Mouse (Mus musculus): ENCODE results near the gene Dbn1. TPM values are rescaled to one million over a fixed set of nuclear protein-coding genes. Genes with fewer than 3 reads are reported as not detected.

Gene Dbn1
- total and polyA plus RNA-seq, 3 experiments, result 4.8 to 10.4 (median 9.3) TPM

- no peak overlapping the region for H3K9ac ChIP-seq (ENCODE audit: low read depth, low read length)
- peaks cover 6% of the 10 kb centered on the region; the same call in 1 of the 2 replicates for H3K36me3 ChIP-seq (ENCODE audit: control insufficient read depth, insufficient read depth, low read length)
- WGBS, result 81% methylated on average over 17 of the region's 17 CpGs
- DNase-seq, result peak; percentile 49 to 68
- peaks cover 3% of the 10 kb centered on the region for H3K79me2 ChIP-seq (replicated peaks; ENCODE audit: control insufficient read depth, insufficient read depth, low read length)
- TF ChIP-seq EP300 (IDR thresholded peaks at IDR 0.05; ENCODE audit: insufficient read depth, low read depth, low read length), result no peak
- TF ChIP-seq CTCF (IDR thresholded peaks at IDR 0.05), result peak; percentile 53
- peak overlapping the region; percentile 74 for H3K27ac ChIP-seq
- no peak overlapping the region for H3K4me3 ChIP-seq
- H3K4me1 ChIP-seq (ENCODE audit: control insufficient read depth, insufficient read depth, low read length), result peaks cover 23% of the 10 kb centered on the region
- no peaks in the 10 kb centered on the region for H3K27me3 ChIP-seq (ENCODE audit: control insufficient read depth, insufficient read depth, low read length)
- intact Hi-C loops (cut with DNase I), result loop anchor here (2.0 kb wide), 1 partner anchor 63 kb away; the partner anchor contains the start of gene Pdlim7
These were observed 38.1 kb downstream of the Dbn1 start for GRCm38 (mm10) chr13:55449679-55450441.

GRCm38 (mm10) chr13:55449205-55449604 lies 38.7 kb downstream of the Dbn1 start:
- peaks cover 23% of the 10 kb centered on the region for H3K4me1 ChIP-seq (ENCODE audit: control insufficient read depth, insufficient read depth, low read length)
- 87% methylated on average over 9 of the region's 9 CpGs for WGBS
- H3K27me3 ChIP-seq (ENCODE audit: control insufficient read depth, insufficient read depth, low read length), result no peaks in the 10 kb centered on the region
- DNase-seq, result no peak
- no peak overlapping the region for H3K9ac ChIP-seq (ENCODE audit: low read depth, low read length)
- H3K36me3 ChIP-seq (ENCODE audit: control insufficient read depth, insufficient read depth, low read length), result peaks cover 6% of the 10 kb centered on the region; the same call in 1 of the 2 replicates
- peaks cover 3% of the 10 kb centered on the region for H3K79me2 ChIP-seq (replicated peaks; ENCODE audit: control insufficient read depth, insufficient read depth, low read length)
- no peak overlapping the region for H3K4me3 ChIP-seq
- no peak for TF ChIP-seq POLR2A (IDR thresholded peaks at IDR 0.05; ENCODE audit: insufficient read depth, low read depth, low read length)
- TF ChIP-seq EP300 (IDR thresholded peaks at IDR 0.05; ENCODE audit: insufficient read depth, low read depth, low read length), result no peak
- TF ChIP-seq CTCF (IDR thresholded peaks at IDR 0.05), result no peak
- intact Hi-C loops (cut with DNase I), result loop anchor here (2.0 kb wide), 1 partner anchor 64 kb away; the partner anchor contains the start of gene Pdlim7
- H3K27ac ChIP-seq, result no peak overlapping the region

GRCm38 (mm10) chr13:55448131-55448530 lies 39.8 kb downstream of the Dbn1 start:
- Histone ChIP-seq H3K4me1 (ENCODE audit: control insufficient read depth, insufficient read depth, low read length) (peaks cover 23% of the 10 kb centered on the region), H3K27ac (no peak overlapping the region), H3K27me3 (ENCODE audit: control insufficient read depth, insufficient read depth, low read length) (no peaks in the 10 kb centered on the region), H3K36me3 (ENCODE audit: control insufficient read depth, insufficient read depth, low read length) (peaks cover 6% of the 10 kb centered on the region; the same call in 1 of the 2 replicates), H3K4me3 (no peak overlapping the region), H3K79me2 (replicated peaks; ENCODE audit: control insufficient read depth, insufficient read depth, low read length) (peaks cover 3% of the 10 kb centered on the region), H3K9ac (ENCODE audit: low read depth, low read length) (no peak overlapping the region)
- no peak for DNase-seq
- TF ChIP-seq POLR2A (IDR thresholded peaks at IDR 0.05; ENCODE audit: insufficient read depth, low read depth, low read length) (no peak), EP300 (IDR thresholded peaks at IDR 0.05; ENCODE audit: insufficient read depth, low read depth, low read length) (no peak), CTCF (IDR thresholded peaks at IDR 0.05) (no peak)
- WGBS, result 83% methylated on average over 5 of the region's 5 CpGs
- intact Hi-C loops (cut with DNase I), result loop anchor here (2.0 kb wide), 1 partner anchor 65 kb away; the partner anchor contains the start of gene Pdlim7

- no peaks in the 10 kb centered on the region for H3K27me3 ChIP-seq (ENCODE audit: control insufficient read depth, insufficient read depth, low read length)
- H3K4me1 ChIP-seq (ENCODE audit: control insufficient read depth, insufficient read depth, low read length), result peaks cover 23% of the 10 kb centered on the region
- H3K36me3 ChIP-seq (ENCODE audit: control insufficient read depth, insufficient read depth, low read length), result peaks cover 6% of the 10 kb centered on the region; the same call in 1 of the 2 replicates
- DNase-seq, result peak in 1 of 2 experiments; percentile 56
- H3K4me3 ChIP-seq, result no peak overlapping the region
- TF ChIP-seq EP300 (IDR thresholded peaks at IDR 0.05; ENCODE audit: insufficient read depth, low read depth, low read length), result no peak
- TF ChIP-seq POLR2A (IDR thresholded peaks at IDR 0.05; ENCODE audit: insufficient read depth, low read depth, low read length), result no peak
- TF ChIP-seq CTCF (IDR thresholded peaks at IDR 0.05), result no peak
- H3K27ac ChIP-seq, result no peak overlapping the region; the same call in 1 of the 2 replicates
- 23% methylated on average over 3 of the region's 3 CpGs for WGBS
- peak overlapping the region; percentile 34; the same call in 1 of the 2 replicates for H3K9ac ChIP-seq (ENCODE audit: low read depth, low read length)
- H3K79me2 ChIP-seq (replicated peaks; ENCODE audit: control insufficient read depth, insufficient read depth, low read length), result peaks cover 3% of the 10 kb centered on the region
- intact Hi-C loops (cut with DNase I), result loop anchor here (2.0 kb wide), 1 partner anchor 25 kb away; no protein-coding TSS in a partner anchor
These were observed 40.4 kb downstream of the Dbn1 start for GRCm38 (mm10) chr13:55447543-55447943.

- peak overlapping the region; percentile 15; the same call in 1 of the 2 replicates for H3K4me3 ChIP-seq
- DNase-seq, result no peak
- H3K9ac ChIP-seq (ENCODE audit: low read depth, low read length), result peak overlapping the region; percentile 5; the same call in 1 of the 2 replicates
- H3K27ac ChIP-seq, result peak overlapping the region; percentile 5; the same call in 1 of the 2 replicates
- peaks cover 5% of the 10 kb centered on the region for H3K36me3 ChIP-seq (ENCODE audit: control insufficient read depth, insufficient read depth, low read length)
- peaks cover 3% of the 10 kb centered on the region for H3K79me2 ChIP-seq (replicated peaks; ENCODE audit: control insufficient read depth, insufficient read depth, low read length)
- H3K4me1 ChIP-seq (ENCODE audit: control insufficient read depth, insufficient read depth, low read length), result peaks cover 18% of the 10 kb centered on the region
- intact Hi-C loops (cut with DNase I), result loop anchor here (2.0 kb wide), 1 partner anchor 26 kb away; no protein-coding TSS in a partner anchor
- TF ChIP-seq POLR2A (IDR thresholded peaks at IDR 0.05; ENCODE audit: insufficient read depth, low read depth, low read length), result no peak
- TF ChIP-seq EP300 (IDR thresholded peaks at IDR 0.05; ENCODE audit: insufficient read depth, low read depth, low read length), result no peak
- WGBS, result 68% methylated on average over 6 of the region's 6 CpGs
- no peaks in the 10 kb centered on the region for H3K27me3 ChIP-seq (ENCODE audit: control insufficient read depth, insufficient read depth, low read length)
These were observed 41.3 kb downstream of the Dbn1 start for GRCm38 (mm10) chr13:55446483-55447105.
